Mouse (Mus musculus): ENCODE measurements around the gene Klrd1.
"Not testable (repeated sequence)": the region's sequence is repeated elsewhere in the genome, so short reads cannot be mapped to it uniquely, and the experiment has no call there.

Klrd1 gene

GRCm38 (mm10) chr6:129591508-129591907 lies at the start of gene Klrd1:
TSS of gene Klrd1 (plus strand) at chr6:129591782.
- no peak for DNase-seq

DNA sequence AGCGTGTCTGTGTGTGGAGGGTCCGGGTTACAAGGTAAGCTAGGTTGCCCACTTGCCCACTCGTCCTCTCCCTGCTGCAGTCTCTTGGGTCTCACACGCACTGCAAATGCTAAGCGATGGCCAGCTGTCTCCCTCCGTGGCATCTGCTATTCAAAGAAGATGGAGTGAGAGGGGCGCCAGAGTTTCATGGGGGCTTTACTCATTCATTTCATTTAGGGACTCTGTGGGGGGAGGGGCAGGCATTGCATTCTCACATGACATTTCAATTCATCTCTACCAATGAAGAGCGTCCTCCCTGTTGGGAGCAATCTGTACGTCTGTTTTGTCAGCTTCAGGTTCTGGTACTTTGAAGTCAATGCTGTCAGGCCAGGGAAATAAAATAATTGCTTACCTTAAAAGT lies 49.7 kb upstream of the Klrd1 start:
- peak; percentile 40 to 43 for DNase-seq

- peak; percentile 6 to 15 for DNase-seq
Measured at GRCm38 (mm10) chr6:129542540-129542939, 49.0 kb upstream of the Klrd1 start.

DNA sequence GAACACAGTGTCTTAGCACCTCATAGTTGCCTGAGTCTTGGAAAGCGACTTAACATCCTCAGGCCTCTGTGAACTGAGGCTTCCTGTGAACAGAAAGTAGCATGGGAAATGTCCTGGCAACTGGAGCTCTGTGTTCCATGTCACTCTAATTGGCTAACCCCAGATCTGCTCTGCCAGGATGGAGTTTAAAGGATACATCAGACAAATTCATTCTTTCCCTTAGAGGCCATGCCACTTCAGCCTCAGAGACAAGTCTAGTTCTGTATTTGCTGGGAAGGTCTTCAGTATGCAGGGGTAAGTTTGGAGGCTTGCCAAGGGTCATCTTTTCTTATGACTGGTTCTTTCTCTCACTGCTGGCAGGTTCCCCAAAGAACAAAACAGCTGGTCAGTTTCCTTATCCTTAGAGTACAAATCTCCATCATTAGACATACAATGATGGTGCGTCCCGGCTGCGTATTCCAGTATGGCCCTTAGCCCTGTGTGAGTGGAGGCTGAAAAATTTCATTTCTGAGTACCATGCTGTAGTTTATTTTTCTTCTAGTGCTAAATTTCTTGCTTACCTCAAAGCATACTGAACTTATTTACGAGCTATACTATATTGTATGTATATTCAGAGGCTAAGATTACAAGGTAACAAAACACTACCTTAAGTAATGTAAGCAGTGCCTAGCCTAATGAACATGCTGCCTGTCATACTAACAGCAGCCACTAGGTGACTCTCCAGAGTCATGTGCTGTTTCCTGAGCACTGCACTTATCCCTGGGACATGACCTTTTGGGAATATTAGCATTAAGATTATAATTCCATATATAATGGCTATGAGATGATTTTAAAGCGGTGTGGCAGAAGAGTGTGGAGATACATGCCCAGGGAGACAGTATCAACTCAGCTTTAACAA lies 47.6 kb upstream of the Klrd1 start:
- peak; percentile 82 to 87 for DNase-seq

- no peak for DNase-seq
Measured at GRCm38 (mm10) chr6:129547277-129547676, 44.3 kb upstream of the Klrd1 start.

DNA sequence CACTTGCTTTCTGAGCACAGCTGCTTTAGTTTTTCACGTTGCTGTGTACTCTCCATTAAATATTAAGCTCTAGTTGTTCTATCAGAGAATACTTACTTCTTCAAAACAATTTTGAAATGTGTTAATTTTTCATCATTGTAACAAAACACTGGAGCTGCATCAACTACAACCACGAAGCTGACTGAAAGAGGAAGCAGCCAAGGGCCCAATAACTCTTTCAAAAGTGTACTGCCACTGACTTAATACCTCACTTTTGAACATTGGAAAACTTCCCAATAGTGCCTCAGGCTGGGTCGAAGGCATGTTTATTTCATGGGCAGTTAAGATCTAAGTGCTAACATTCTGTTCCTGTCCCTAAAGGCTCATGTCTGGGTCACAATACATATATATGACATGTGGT lies 43.6 kb upstream of the Klrd1 start:
- no peak for DNase-seq

DNA sequence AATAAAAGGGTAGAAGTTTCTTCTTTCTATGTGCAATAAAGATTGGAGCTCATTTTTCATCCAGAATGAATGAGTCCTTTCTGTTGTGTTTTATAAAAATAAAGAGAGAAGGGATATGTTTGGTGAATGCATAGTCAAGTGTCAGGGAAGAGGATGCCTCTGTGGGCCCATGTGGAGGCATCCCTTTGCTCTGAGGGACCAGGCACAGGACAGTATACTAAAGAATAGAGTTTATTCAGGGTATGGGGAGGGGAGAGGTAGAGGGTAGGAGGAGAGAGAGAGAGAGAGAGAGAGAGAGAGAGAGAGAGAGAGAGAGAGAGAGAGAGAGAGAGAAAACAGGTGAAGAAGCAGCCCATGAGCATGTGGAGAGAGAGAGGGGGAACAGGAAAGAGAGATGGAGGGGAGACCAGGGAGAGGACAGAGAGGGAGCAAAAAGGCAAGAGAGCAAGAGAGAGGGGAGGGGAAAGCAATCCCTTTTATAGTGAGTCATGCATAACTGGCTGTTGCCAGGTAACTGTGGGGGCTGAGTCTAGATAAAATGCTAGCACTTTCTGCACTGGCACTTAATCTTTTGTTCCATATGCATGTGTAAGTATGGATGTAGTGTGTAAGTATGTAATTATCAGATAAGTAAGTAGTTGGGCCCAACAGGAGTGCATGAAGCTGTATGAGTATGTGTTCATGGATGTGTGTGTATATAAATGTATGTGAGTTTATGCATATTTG lies 34.1 kb upstream of the Klrd1 start:
- DNase-seq = no peak

DNA sequence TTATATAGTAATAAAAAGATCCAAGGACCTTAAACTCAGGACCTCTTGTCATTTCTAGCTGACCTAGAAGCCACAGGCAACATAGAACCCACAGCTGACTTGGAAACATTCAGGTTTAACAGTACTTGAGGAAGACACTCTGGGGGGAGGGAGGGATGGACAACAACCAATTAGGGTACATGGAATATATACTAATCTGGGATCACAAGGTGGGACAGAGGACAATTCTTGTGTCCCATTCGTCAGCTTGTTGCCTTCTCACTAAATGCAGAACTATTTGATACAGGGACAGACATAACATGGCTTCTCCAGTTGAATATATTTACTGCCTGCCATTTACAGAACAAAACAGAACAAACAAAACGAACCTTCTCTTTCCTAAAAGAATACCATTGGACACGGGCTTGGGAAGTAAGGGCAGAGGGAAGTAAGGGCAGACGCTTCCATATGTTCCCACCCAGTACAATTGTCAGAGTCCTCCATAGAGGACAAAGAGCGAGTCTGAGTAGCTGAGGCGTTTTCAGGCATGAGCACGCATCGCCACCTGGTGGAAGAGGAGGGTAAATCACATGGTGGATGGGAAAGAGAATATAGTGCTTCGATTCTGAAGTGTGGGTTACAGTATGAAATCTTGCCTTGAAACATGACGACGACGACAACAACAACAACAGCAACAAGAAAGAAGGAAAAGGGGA lies 32.5 kb upstream of the Klrd1 start:
- peak; percentile 86 to 87 for DNase-seq

DNA sequence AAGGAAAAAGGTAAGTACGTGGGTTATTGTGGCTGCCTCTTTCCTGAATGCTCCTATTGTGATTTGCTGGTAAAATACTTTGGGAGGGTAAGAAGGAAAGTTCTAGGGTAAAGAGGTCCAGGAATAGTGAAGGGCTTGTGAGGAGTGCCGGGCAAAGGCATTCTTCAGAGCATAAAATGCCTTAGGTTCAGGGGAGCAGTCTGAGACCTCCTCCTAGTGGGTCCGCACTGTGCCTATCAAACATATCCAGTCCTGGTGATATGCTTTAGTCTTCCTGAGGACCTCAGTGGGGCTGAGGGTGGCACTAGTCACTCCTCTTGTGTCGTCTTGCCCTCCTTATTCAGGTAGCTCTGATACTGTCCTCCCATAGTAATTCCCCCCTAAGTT lies 31.9 kb upstream of the Klrd1 start:
- DNase-seq = no peak

DNA sequence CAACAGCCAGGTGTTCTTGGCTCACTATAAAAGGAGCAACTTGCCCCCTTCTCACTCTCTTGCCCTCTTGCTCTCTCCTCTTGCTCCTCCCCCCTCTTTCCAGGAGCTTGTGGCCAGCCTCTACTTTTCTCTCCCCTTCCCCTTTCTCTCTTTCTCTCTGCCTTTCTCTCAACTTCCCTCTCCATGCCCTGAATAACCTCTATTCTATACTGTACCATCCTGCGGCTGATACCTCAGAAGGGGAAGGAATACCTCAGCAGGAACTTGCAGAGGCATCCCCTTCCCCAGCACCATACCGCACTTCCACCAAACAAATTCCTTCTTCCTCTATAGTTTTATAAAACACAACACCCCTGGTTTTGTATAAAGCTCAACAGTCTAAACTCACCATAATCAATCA lies 26.3 kb upstream of the Klrd1 start:
- no peak for DNase-seq

GRCm38 (mm10) chr6:129575315-129575714 lies 16.3 kb upstream of the Klrd1 start:
- peak in 1 of 2 experiments; percentile 2 for DNase-seq

- no peak for DNase-seq
Measured at GRCm38 (mm10) chr6:129577605-129578004, 14.0 kb upstream of the Klrd1 start, which contains the start of gene Klre1. TSS of gene Klre1 (plus strand) at chr6:129577905.

DNA sequence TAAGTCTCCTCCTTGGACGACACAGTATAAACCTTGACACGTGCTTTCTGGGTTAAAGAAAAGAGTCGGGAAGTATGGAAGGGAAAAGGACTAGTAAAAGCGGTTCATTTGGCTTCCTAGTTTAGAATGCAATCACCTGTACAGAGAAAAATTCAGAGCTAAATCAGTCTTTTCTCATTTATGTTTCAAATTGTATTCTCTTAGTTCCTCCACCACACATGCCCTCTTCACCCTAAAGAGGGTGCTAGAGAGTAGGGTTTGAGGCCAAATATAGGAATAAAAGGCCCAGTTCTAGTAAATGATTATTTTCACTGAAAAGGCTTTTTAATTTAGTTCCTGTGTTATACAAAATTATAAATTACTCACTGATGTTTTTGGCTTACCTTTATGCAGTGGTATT lies 10.3 kb upstream of the Klrd1 start:
- DNase-seq = peak in 1 of 2 experiments; percentile 7

GRCm38 (mm10) chr6:129581896-129582295 lies 9.7 kb upstream of the Klrd1 start:
- DNase-seq = no peak

- DNase-seq = no peak
Measured at GRCm38 (mm10) chr6:129583014-129583413, 8.6 kb upstream of the Klrd1 start.

DNA sequence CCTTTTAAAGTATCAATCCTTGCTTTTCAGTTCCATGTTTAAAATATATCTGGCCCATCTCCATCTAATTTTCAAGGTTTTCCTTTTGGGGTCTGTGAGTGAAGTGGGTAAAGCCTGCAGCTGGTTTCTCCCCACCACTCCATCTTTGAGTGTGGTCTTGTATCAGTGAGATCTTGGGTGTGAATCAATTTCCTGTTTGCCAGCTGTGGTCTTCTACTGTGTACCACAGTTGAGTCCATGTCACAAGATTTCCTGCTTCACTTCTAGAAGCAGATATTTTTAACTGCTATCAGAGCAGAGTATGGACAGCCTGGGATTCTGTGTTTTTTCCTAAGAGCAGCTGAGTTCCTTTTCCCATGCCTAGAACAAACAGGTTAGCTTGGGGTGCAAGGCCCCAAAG lies 16.8 kb downstream of the Klrd1 start:
- no peak for DNase-seq

DNA sequence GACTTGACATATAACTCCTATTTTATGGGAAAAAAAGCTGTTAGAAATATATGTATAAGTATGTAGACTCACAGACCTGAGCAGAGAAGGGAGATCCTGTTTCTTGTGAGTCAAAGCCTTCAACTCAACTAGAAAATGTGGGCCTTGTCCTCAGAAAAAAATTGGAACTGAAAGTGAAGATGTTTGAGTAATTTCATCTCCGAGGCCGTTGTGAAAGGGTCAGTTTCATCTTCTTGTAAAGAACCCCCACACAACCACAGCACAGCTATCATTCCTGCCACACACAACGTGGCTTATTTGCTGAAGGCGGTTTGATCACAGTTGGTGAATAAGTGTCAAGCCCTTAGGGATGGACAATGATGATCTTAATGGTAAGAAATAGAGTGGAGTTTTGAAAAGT lies 32.2 kb downstream of the Klrd1 start, which contains the start of gene Klrk1:
Klrk1 (minus strand) TSS at position 130 of the 400 bp plus-strand sequence.
- no peak for DNase-seq

DNA sequence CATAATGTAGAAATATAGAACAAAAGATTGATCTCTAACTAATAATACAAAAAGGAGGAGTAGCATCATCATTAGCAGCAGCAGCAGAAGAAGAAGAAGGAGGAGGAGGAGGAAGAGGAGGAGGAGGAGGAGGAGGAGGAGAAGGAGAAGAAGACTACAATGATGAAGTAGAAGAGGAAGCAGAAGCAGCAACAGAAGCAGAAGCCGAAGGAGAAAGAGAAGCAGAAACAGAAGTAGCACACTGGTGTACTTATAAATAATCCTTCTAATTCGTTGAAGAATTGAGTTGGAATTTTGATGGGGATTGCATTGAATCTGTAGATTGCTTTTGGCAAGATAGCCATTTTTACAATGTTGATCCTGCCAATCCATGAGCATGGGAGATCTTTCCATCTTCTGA lies 39.5 kb downstream of the Klrd1 start:
- DNase-seq = not testable (repeated sequence)

GRCm38 (mm10) chr6:129643237-129643636 lies 51.7 kb downstream of the Klrd1 start, which contains the start of gene Klrc3:
TSS of gene Klrc3 (minus strand) at chr6:129643337.
- not testable (repeated sequence) for DNase-seq

DNA sequence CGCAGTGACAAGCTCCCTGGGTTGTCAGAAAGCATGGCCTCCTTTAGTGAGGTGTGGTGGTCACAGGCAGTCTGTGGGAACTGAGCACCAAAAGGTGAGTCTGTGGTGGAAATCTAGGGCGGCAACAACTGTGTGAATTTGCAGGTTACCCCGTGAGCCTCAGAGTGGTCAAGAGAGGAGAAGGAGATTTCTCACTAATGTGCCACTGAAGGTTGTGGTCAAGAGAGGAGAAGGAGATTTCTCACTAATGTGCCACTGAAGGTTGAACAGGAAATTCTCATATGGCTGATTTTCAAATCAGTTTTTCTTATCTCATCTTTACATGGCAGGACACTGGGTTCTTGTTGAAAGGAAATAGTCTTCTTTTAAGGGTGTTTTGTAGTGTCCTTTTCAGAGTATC lies 52.5 kb downstream of the Klrd1 start:
- DNase-seq = not testable (repeated sequence)

Measured in cerebellum, postnatal 10 days (tissue).